Mouse (Mus musculus) Muller cell, postnatal 12 days (primary cell): ENCODE results near the gene 4930590J08Rik.
A peak's percentile ranks its signal among the peaks of the same experiment; 100 is the strongest.
"Not testable (repeated sequence)": the region's sequence is repeated elsewhere in the genome, so short reads cannot be mapped to it uniquely, and the experiment has no call there.

Experiments
- DNase-seq: peaks from one replicate; pipeline ENCODE4 v3.0.0-alpha.2; 2015; ENCODE audit errors: inconsistent ontology term

Gene 4930590J08Rik

GRCm38 (mm10) chr6:91902509-91902908, at the start of gene 4930590J08Rik:
Gene 4930590J08Rik (plus strand): TSS chr6:91902809.
- not testable (repeated sequence) for DNase-seq

- no peak for DNase-seq
These were observed 44.3 kb upstream of the 4930590J08Rik start for GRCm38 (mm10) chr6:91858339-91858738.

GRCm38 (mm10) chr6:91862848-91863247, 39.8 kb upstream of the 4930590J08Rik start:
- DNase-seq = no peak

- no peak for DNase-seq
These were observed 38.0 kb upstream of the 4930590J08Rik start for GRCm38 (mm10) chr6:91864595-91864994.

GRCm38 (mm10) chr6:91865601-91866000, 37.0 kb upstream of the 4930590J08Rik start:
- no peak for DNase-seq

- DNase-seq = no peak
These were observed 34.5 kb upstream of the 4930590J08Rik start for GRCm38 (mm10) chr6:91868091-91868490.

GRCm38 (mm10) chr6:91872781-91873180, 29.8 kb upstream of the 4930590J08Rik start:
- no peak for DNase-seq

- DNase-seq = peak; percentile 95
These were observed 24.5 kb upstream of the 4930590J08Rik start, which contains the start of gene Ccdc174 for GRCm38 (mm10) chr6:91877885-91878651. Gene Ccdc174 (plus strand): TSS chr6:91878053.

- DNase-seq = no peak
These were observed 18.8 kb upstream of the 4930590J08Rik start for GRCm38 (mm10) chr6:91883859-91884258.

- DNase-seq = no peak
These were observed 13.2 kb upstream of the 4930590J08Rik start for GRCm38 (mm10) chr6:91889255-91889906.

GRCm38 (mm10) chr6:91890615-91891014, 12.0 kb upstream of the 4930590J08Rik start:
- no peak for DNase-seq

GRCm38 (mm10) chr6:91891776-91892175, 10.8 kb upstream of the 4930590J08Rik start:
- DNase-seq = peak; percentile 38

- no peak for DNase-seq
These were observed 5.8 kb upstream of the 4930590J08Rik start for GRCm38 (mm10) chr6:91896783-91897182.

- peak; percentile 58 for DNase-seq
These were observed 1.1 kb upstream of the 4930590J08Rik start for GRCm38 (mm10) chr6:91901505-91901904.

- DNase-seq = no peak
These were observed 11.4 kb downstream of the 4930590J08Rik start for GRCm38 (mm10) chr6:91914011-91914410.

- DNase-seq = no peak
These were observed 14.7 kb downstream of the 4930590J08Rik start for GRCm38 (mm10) chr6:91917286-91917685.

GRCm38 (mm10) chr6:91917716-91918115, 15.1 kb downstream of the 4930590J08Rik start:
- no peak for DNase-seq

- DNase-seq = no peak
These were observed 28.6 kb downstream of the 4930590J08Rik start for GRCm38 (mm10) chr6:91931231-91931630.

- no peak for DNase-seq
These were observed 35.9 kb downstream of the 4930590J08Rik start for GRCm38 (mm10) chr6:91938491-91938890.

- no peak for DNase-seq
These were observed 45.8 kb downstream of the 4930590J08Rik start for GRCm38 (mm10) chr6:91948426-91948825.

GRCm38 (mm10) chr6:91958015-91958414, 55.4 kb downstream of the 4930590J08Rik start:
- DNase-seq = not testable (repeated sequence)

GRCm38 (mm10) chr6:91960028-91960811, 57.6 kb downstream of the 4930590J08Rik start:
- no peak for DNase-seq
